Mouse (Mus musculus) intestine, postnatal 0 days (tissue): ENCODE measurements around the gene Ccnyl1. TPM values are rescaled to one million over a fixed set of nuclear protein-coding genes. Genes with fewer than 3 reads are reported as not detected.

Experiments
- ATAC-seq: fragments of 200-750 bp; cut with Nextera tagmentation; 2 replicates; pipeline ENCODE4 v1.8.0; 2017; ENCODE audit warnings: mild to moderate bottlenecking, moderate TSS enrichment, moderate library complexity
- H3K27ac ChIP-seq: fragments of 300-500 bp; sonication (generic); 2 replicates; pipeline ENCODE4 v1.5.1; 2014; ENCODE audit warnings: mild to moderate bottlenecking, low read depth, low read length, moderate library complexity
- H3K27me3 ChIP-seq: fragments of 300-500 bp; sonication (generic); replicated peaks from 2 replicates; pipeline ENCODE4 v1.6.1; 2014; ENCODE audit warnings: low read length, mixed read lengths; ENCODE audit not compliant: control insufficient read depth, insufficient read depth
- H3K36me3 ChIP-seq: fragments of 300-500 bp; sonication (generic); 2 replicates; pipeline ENCODE4 v1.6.1; 2014; ENCODE audit warnings: mild to moderate bottlenecking, moderate library complexity; ENCODE audit not compliant: control insufficient read depth, insufficient read depth
- H3K4me1 ChIP-seq: fragments of 300-500 bp; sonication (generic); replicated peaks from 2 replicates; pipeline ENCODE4 v1.6.1; 2014; ENCODE audit warnings: antibody characterized with exemption, low read length, mixed read lengths; ENCODE audit not compliant: control insufficient read depth, insufficient read depth
- H3K4me2 ChIP-seq: fragments of 300-500 bp; sonication (generic); replicated peaks from 2 replicates; pipeline ENCODE4 v1.6.1; 2014; ENCODE audit warnings: low read depth, mild to moderate bottlenecking, moderate library complexity
- H3K4me3 ChIP-seq: fragments of 300-500 bp; sonication (generic); 2 replicates; pipeline ENCODE4 v1.5.1; 2014; ENCODE audit warnings: low read depth, low read length
- H3K9ac ChIP-seq: fragments of 300-500 bp; sonication (generic); 2 replicates; pipeline ENCODE4 v1.6.1; 2014; ENCODE audit warnings: mild to moderate bottlenecking, low read depth, low read length
- H3K9me3 ChIP-seq: fragments of 300-500 bp; sonication (generic); 2 replicates; pipeline ENCODE4 v1.6.1; 2016; ENCODE audit warnings: mixed run types; ENCODE audit not compliant: control insufficient read depth
- CTCF ChIP-seq: sonication (generic); IDR thresholded peaks from 2 replicates; pipeline ENCODE4 v1.5.1; 2016; ENCODE audit warnings: low read depth, mild to moderate bottlenecking, control low read depth, antibody characterized with exemption, moderate library complexity
- WGBS: fragments of 180-500 bp; shearing (Covaris S2); extraction: QIAGEN DNeasy Blood & Tissue Kit; methylation state at CpG from one replicate; pipeline ENCODE4 v1.1.7; 2014; 5-methylcytosine and 5-hydroxymethylcytosine counted together
- polyA plus RNA-seq: library from polyadenylated mRNA; unstranded; fragments of >200 nt; fragmentation: Nextera tagmentation; extraction: Ambion mirVana; gene quantifications from 2 replicates; pipeline ENCODE4 v1.2.1, GENCODE M21; 2015

Ccnyl1 gene
- polyA plus RNA-seq, 1 experiment from 2014 or later = 5.5 TPM

DNA sequence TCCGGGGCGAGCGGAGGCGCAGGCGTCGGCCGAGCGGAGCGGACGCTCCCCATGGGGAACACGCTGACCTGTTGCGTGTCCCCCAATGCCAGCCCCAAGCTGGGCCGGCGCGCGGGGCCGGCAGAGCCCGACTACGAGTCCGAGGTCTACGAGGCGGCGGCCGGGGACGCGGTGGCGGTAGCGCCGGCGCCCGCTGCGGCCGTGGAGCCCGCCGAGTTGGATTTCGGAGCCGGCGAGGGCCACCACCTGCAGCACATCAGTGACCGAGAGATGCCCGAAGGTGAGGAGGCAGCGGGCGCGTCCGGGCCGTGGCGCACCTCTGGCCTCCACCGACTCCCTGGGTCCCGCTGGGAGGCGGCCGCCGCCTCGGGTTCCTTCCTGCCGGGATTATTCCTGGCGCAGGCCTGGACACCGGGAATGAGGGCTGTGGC, 881 bp downstream of the Ccnyl1 start:
- WGBS = under 1% methylated on average over 55 of the region's 55 CpGs

DNA sequence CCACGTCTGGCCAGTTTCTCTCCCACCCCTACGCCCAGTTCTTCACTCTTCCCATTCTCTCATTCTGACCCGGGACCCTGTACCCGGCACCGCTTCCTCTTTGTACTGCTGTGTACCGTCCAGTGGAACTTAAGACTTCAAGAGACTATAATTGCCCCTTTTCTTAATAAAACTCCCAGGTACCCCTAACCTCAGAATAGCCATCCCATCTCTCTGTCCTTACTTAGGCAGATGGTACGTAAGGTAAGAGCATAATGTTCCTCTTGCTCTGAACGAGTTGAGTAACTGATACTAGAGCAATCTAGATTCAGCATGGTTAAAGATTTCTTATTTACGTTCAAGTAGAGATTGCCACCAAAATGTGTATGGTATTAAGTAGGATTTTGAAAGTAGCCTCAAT, 1.3 kb downstream of the Ccnyl1 start:
- WGBS = 3% methylated on average over 9 of the region's 9 CpGs
- Histone ChIP-seq H3K4me1 (0 out of 2 replicates have a peak, but pooled peaks cover 8% of the 10 kb centered on the region), H3K9me3 (no peaks in the 10 kb centered on the region), H3K4me2 (peak overlapping the region; percentile 83), H3K27ac (peak overlapping the region; percentile 78; the same call in 1 of the 2 replicates), H3K27me3 (no peaks in the 10 kb centered on the region), H3K36me3 (no peaks in the 10 kb centered on the region), H3K9ac (peak overlapping the region; percentile 83), H3K4me3 (peak overlapping the region; percentile 87)
- no peak for TF ChIP-seq CTCF
- ATAC-seq = no peak

More for the DNA sequence above, 881 bp downstream of the Ccnyl1 start:
- no peak for TF ChIP-seq CTCF
- peak; percentile 11; the same call in 1 of the 2 replicates for ATAC-seq
- Histone ChIP-seq H3K4me2 (peak overlapping the region; percentile 83), H3K9ac (peak overlapping the region; percentile 83), H3K4me1 (0 out of 2 replicates have a peak, but pooled peaks cover 8% of the 10 kb centered on the region), H3K9me3 (no peaks in the 10 kb centered on the region), H3K27ac (peak overlapping the region; percentile 78), H3K27me3 (no peaks in the 10 kb centered on the region), H3K4me3 (peak overlapping the region; percentile 87), H3K36me3 (no peaks in the 10 kb centered on the region)

DNA sequence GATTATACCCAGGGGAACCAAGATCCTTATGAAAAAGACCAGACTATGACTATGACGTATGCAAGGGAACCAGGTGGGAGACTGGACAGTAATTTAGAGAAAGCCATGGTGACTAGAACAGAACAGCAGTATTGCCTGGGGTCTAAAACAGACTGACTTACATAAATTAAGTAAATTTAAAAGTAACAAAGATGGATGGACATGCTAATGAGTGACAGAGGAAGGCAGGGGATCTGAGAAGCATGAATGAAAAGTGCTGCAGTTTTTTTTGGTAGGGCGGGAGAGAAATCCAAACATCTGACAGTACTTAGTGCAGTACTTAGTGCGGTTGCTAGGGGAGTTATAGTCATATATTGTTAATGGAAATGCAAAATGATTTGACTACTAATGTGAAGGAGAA, 4.9 kb downstream of the Ccnyl1 start:
- no peak overlapping the region for H3K4me2 ChIP-seq
- 86% methylated on average over 3 of the region's 3 CpGs for WGBS

DNA sequence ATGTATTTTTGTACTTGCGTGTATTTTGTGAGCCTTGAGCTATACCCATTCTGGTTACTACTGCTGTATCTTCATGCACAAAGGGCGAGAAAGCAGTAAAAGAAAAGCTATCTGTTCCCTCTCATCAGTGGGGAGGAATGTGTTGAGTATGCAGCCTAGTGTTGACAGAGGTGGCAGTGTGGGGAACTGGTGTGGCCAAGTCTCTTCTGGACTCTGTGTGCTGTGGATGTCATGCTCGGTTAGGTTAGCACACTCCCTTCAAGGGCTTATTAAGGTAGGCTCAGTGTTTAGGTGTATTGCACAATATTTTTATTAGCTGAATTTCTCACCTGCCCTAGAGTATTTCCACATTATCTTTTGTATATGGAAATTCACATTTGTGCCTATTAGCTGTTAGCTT, 11.5 kb downstream of the Ccnyl1 start:
- H3K4me2 ChIP-seq = no peak overlapping the region
- no peak overlapping the region for H3K9ac ChIP-seq
- H3K27ac ChIP-seq = no peak overlapping the region
- TF ChIP-seq CTCF = no peak; the same call in 1 of the 2 replicates
- 62% methylated on average over 3 of the region's 3 CpGs for WGBS
- no peaks in the 10 kb centered on the region for H3K27me3 ChIP-seq
- no peaks in the 10 kb centered on the region for H3K9me3 ChIP-seq
- H3K36me3 ChIP-seq = no peaks in the 10 kb centered on the region
- peak; percentile 51; the same call in 1 of the 2 replicates for ATAC-seq
- no peak overlapping the region for H3K4me3 ChIP-seq
- H3K4me1 ChIP-seq = no peaks in the 10 kb centered on the region

More for the DNA sequence above, 4.9 kb downstream of the Ccnyl1 start:
- Histone ChIP-seq H3K27ac (no peak overlapping the region), H3K27me3 (no peaks in the 10 kb centered on the region), H3K9ac (no peak overlapping the region), H3K4me1 (0 out of 2 replicates have a peak, but pooled peaks cover 8% of the 10 kb centered on the region), H3K9me3 (no peaks in the 10 kb centered on the region), H3K36me3 (no peaks in the 10 kb centered on the region), H3K4me3 (no peak overlapping the region)
- no peak for ATAC-seq
- no peak for TF ChIP-seq CTCF

DNA sequence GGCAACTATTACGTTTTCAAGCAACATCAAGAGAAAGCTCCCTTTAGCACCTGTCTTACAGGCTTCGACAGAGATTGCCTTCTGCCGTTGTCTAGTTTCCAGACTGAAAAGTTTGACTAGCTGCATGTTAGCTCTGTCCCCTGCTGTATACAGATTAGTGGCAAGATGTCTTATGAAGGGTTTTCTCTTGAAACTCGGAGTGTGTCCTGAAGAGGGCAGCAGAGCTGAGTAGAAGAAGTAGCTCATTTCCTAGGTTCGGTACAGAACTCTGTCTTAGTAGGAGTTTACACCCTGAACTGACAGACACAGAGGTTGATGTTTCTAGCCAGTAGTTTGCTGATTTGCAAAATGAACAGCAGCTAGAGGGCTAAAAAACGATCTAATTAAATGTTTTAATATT, 15.0 kb downstream of the Ccnyl1 start:
- Histone ChIP-seq H3K4me2 (no peak overlapping the region), H3K9ac (no peak overlapping the region), H3K36me3 (no peaks in the 10 kb centered on the region), H3K27ac (no peak overlapping the region), H3K4me3 (no peak overlapping the region), H3K27me3 (no peaks in the 10 kb centered on the region), H3K4me1 (no peaks in the 10 kb centered on the region), H3K9me3 (no peaks in the 10 kb centered on the region)
- no peak for ATAC-seq
- TF ChIP-seq CTCF = peak; percentile 81
- whole genome bisulfite sequencing = 41% methylated on average over 6 of the region's 6 CpGs

DNA sequence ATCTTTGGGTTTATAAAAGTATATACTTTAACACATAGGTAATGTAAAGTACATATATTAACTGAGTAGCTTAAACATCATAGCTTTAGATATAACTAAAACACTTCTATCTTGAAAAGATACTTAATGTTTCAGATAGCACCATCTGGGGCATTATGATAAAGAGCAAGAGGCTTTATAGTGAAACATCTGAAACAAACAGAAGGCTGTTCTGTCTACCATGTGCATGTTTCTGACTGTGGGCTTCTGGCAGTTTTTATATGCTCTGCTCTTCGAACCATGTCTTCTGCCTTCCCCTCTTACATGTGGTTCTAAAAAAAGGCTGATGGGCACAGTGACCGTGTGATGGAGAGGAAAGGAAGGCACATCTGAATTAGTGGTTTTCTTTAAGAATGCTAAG, 16.4 kb downstream of the Ccnyl1 start:
- no peak overlapping the region for H3K4me2 ChIP-seq
- 94% methylated on average over 2 of the region's 2 CpGs for WGBS
- H3K27me3 ChIP-seq = no peaks in the 10 kb centered on the region
- H3K27ac ChIP-seq = no peak overlapping the region
- H3K36me3 ChIP-seq = no peaks in the 10 kb centered on the region
- no peaks in the 10 kb centered on the region for H3K9me3 ChIP-seq
- no peaks in the 10 kb centered on the region for H3K4me1 ChIP-seq
- H3K4me3 ChIP-seq = no peak overlapping the region
- TF ChIP-seq CTCF = no peak
- H3K9ac ChIP-seq = no peak overlapping the region
- no peak for ATAC-seq

DNA sequence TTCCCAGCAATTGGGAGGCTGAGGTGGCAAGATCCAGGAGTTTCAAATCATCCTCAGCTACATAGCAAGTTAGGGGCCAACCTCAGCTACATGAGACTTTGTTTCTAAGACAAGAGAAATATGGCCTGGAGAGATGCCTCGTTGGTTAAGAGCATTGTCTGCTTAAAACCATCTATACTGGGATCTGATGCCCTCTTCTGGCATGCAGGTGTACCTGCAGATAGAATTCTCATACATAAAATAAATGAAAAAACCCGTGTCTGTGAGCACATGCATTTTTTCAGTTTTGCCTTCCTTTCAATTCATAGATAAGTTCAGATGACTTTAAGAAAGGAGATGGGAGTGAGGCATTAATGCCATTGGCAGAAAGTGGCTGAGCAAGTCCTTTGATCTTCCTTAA, 19.6 kb downstream of the Ccnyl1 start:
- H3K9ac ChIP-seq = no peak overlapping the region
- no peaks in the 10 kb centered on the region for H3K4me1 ChIP-seq
- 17% methylated on average over 2 of the region's 2 CpGs for WGBS
- H3K9me3 ChIP-seq = no peaks in the 10 kb centered on the region
- no peaks in the 10 kb centered on the region for H3K27me3 ChIP-seq
- H3K4me3 ChIP-seq = no peak overlapping the region
- no peak overlapping the region for H3K27ac ChIP-seq
- H3K4me2 ChIP-seq = no peak overlapping the region
- 0 out of 2 replicates have a peak, but pooled peaks cover 5% of the 10 kb centered on the region for H3K36me3 ChIP-seq
- peak; percentile 78 for TF ChIP-seq CTCF
- no peak for ATAC-seq
